In the genomic region with DNA sequence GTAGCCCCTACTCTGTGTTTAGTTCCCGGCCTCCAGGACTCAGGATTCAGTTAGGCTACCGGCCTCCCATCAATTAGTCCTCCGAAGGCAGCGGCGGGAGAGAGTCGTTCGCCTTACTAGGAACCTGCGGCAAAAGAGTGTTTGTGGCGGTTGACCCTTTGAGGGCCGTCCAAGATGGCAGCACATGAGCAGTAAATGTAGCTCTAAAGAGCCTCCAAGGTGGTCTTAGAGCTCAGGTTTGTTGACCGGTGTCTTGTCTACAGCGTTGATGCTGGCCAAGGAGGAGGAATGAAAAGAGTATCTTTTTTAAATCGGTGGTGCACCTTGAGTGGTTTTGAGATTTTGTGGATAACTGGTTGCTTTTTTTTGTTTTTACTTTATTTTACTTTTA, we compare ENCODE assay signal across 8 mouse cellular contexts. TPM values are rescaled to one million over a fixed set of nuclear protein-coding genes. Genes with fewer than 3 reads are reported as not detected.
A peak's percentile ranks its signal among the peaks of the same experiment; 100 is the strongest.
DNase-seq lines count a peak whose midpoint lies in the region; ATAC-seq and TF ChIP-seq lines count a peak whose summit lies in the region.

No protein-coding gene starts in this region.

- H3ac ChIP-seq in myocyte (ENCODE audit: control insufficient read depth, insufficient read length) = peak overlapping the region; percentile 5

- peak overlapping the region; percentile 73 for H3K4me3 ChIP-seq in left cerebral cortex, adult 2 months
- H3K4me3 ChIP-seq in embryonic fibroblast, embryonic 13.5 days (ENCODE audit: insufficient read depth, low read length) = peak overlapping the region; percentile 36
- H3K4me3 ChIP-seq in intestine, postnatal 0 days (ENCODE audit: low read depth, low read length) = peak overlapping the region; percentile 58
- peak overlapping the region; percentile 23 for H3K4me3 ChIP-seq in myocyte

- H3K9me3 ChIP-seq in intestine, postnatal 0 days (ENCODE audit: control insufficient read depth) = no peaks in the 10 kb centered on the region

- 19% methylated on average over 13 of the region's 13 CpGs for WGBS in intestine, postnatal 0 days

- no peaks in the 10 kb centered on the region for H3K36me3 ChIP-seq in intestine, postnatal 0 days (ENCODE audit: control insufficient read depth, insufficient read depth)
- no peaks in the 10 kb centered on the region for H3K36me3 ChIP-seq in myocyte (ENCODE audit: control insufficient read depth, insufficient read depth)

- TF ChIP-seq POLR2A in embryonic fibroblast, embryonic 13.5 days (IDR thresholded peaks at IDR 0.05; ENCODE audit: low read depth, low read length) = peak; percentile 51; the same call in 1 of the 2 replicates
- TF ChIP-seq POLR2A in myocyte (IDR thresholded peaks at IDR 0.05; ENCODE audit: insufficient read length, low read depth) = no peak

- peak; percentile 12; the same call in 1 of the 2 replicates for ATAC-seq in intestine, postnatal 0 days

- no peaks in the 10 kb centered on the region for H3K4me1 ChIP-seq in embryonic fibroblast, embryonic 13.5 days (ENCODE audit: control insufficient read depth, insufficient read depth, low read length)
- H3K4me1 ChIP-seq in intestine, postnatal 0 days (replicated peaks; ENCODE audit: control insufficient read depth, insufficient read depth, low read length) = no peaks in the 10 kb centered on the region

- H3K79me2 ChIP-seq in myocyte (ENCODE audit: control insufficient read depth, insufficient read depth) = no peaks in the 10 kb centered on the region

- H3K4me2 ChIP-seq in intestine, postnatal 0 days (replicated peaks; ENCODE audit: low read depth) = peak overlapping the region; percentile 72
- peak overlapping the region; percentile 71 for H3K4me2 ChIP-seq in myocyte (ENCODE audit: low read depth)

- H3K27ac ChIP-seq in left cerebral cortex, adult 2 months = peak overlapping the region; percentile 98
- no peak overlapping the region for H3K27ac ChIP-seq in embryonic fibroblast, embryonic 13.5 days (ENCODE audit: insufficient read depth, low read length)
- no peak overlapping the region for H3K27ac ChIP-seq in intestine, postnatal 0 days (ENCODE audit: low read depth, low read length)

- no peak for TF ChIP-seq CTCF in left cerebral cortex, adult 2 months (IDR thresholded peaks at IDR 0.05)
- TF ChIP-seq CTCF in embryonic fibroblast, embryonic 13.5 days (IDR thresholded peaks at IDR 0.05; ENCODE audit: borderline replicate concordance, insufficient read depth, low read length) = no peak
- no peak for TF ChIP-seq CTCF in intestine, postnatal 0 days (IDR thresholded peaks at IDR 0.05; ENCODE audit: low read depth)

- peak overlapping the region; percentile 52; the same call in 1 of the 2 replicates for H3K9ac ChIP-seq in intestine, postnatal 0 days (ENCODE audit: low read depth, low read length)

- H3K27me3 ChIP-seq in intestine, postnatal 0 days (replicated peaks; ENCODE audit: control insufficient read depth, insufficient read depth, low read length) = no peaks in the 10 kb centered on the region
- no peaks in the 10 kb centered on the region for H3K27me3 ChIP-seq in myocyte (ENCODE audit: control insufficient read depth, insufficient read depth, insufficient read length)

- no peak for DNase-seq in left cerebral cortex, adult 2 months (ENCODE audit: extremely low spot score in 1 of 2, low spot score in 2 of 2)
- no peak for DNase-seq in left cerebral cortex, postnatal 10 days (ENCODE audit: extremely low spot score in 1 of 2, low spot score in 2 of 2)
- DNase-seq in ovary, postnatal 36 days (ENCODE audit: low spot score) = no peak
- DNase-seq in spleen, postnatal 4 days (ENCODE audit: low spot score in 2 of 2) = no peak
- DNase-seq in adrenal gland, postnatal 25 days = no peak

- intact Hi-C loops in left cerebral cortex, adult 2 months (cut with DNase I) = loop anchor here (2.0 to 5.0 kb wide), 6 partner anchors 47 to 197 kb away; a partner anchor contains a TSS
- intact Hi-C loops in left cerebral cortex, postnatal 10 days (cut with DNase I) = no loop called here

TF ChIP-seq in myocyte, 11 proteins besides CTCF, POLR2A, EP300 and RAD21:
- TF ChIP-seq MYOG (IDR thresholded peaks at IDR 0.05; ENCODE audit: control insufficient read depth in 1 of 3, insufficient read depth in 1 of 3, insufficient read length in 2 of 3, low read depth in 2 of 3) = no peak
- TF ChIP-seq CEBPB (IDR thresholded peaks at IDR 0.05; ENCODE audit: insufficient read depth, poor library complexity, severe bottlenecking) = no peak
- no peak for TF ChIP-seq E2F4 (IDR thresholded peaks at IDR 0.05; ENCODE audit: insufficient read depth)
- no peak for TF ChIP-seq USF1 (IDR thresholded peaks at IDR 0.05; ENCODE audit: low read depth)
- no peak for TF ChIP-seq TCF3 (IDR thresholded peaks at IDR 0.05; ENCODE audit: insufficient read length, low read depth)
- TF ChIP-seq MYOD1 (IDR thresholded peaks at IDR 0.05; ENCODE audit: control insufficient read depth in 1 of 3, insufficient read length in 2 of 3, low read depth in 2 of 3) = no peak
- TF ChIP-seq TCF12 (IDR thresholded peaks at IDR 0.05; ENCODE audit: insufficient read depth, poor library complexity, severe bottlenecking) = no peak
- TF ChIP-seq SRF (IDR thresholded peaks at IDR 0.05; ENCODE audit: control insufficient read depth, insufficient read length, low read depth) = no peak
- no peak for TF ChIP-seq REST (IDR thresholded peaks at IDR 0.05; ENCODE audit: insufficient read depth, insufficient read length)
- TF ChIP-seq MAX (IDR thresholded peaks at IDR 0.05; ENCODE audit: low read depth) = no peak
- no peak for TF ChIP-seq POLR2AphosphoS2 (IDR thresholded peaks at IDR 0.05; ENCODE audit: insufficient read length, low read depth)
TF ChIP-seq in myocyte: peak in this region for 0.

RNA-seq across cellular contexts. Expression of a gene that starts 0.3 kb away (rescaled TPM):
- total RNA-seq in left cerebral cortex, adult 2 months (2021) = 10 to 100 TPM; 20.2 to 20.5 TPM
- 10 to 100 TPM; 11.1 to 14.9 TPM for total RNA-seq in left cerebral cortex, postnatal 10 days (2021)
- polyA plus RNA-seq in embryonic fibroblast, embryonic 13.5 days (2011; ENCODE audit: insufficient read length, low read depth, missing spikeins) = 1.8 and 2.8 TPM in 2 replicates
- polyA plus RNA-seq in intestine, postnatal 0 days (2015; fragmentation: Nextera tagmentation; extraction: Ambion mirVana) = 0.67 and 1.0 TPM in 2 replicates
- polyA plus RNA-seq in myocyte (2012; fragmentation: generic; extraction: Trizol) = 0.07 TPM
- 4.7 and 9.2 TPM in 2 replicates for total RNA-seq in adrenal gland, postnatal 25 days (2021)

RNA-seq across cellular contexts. Expression of a gene that starts 0.5 kb away (rescaled TPM):
- 10 to 100 TPM in 1 of 2 experiments, 1 to 10 TPM in 1; 9.7 to 12.5 TPM for total RNA-seq in left cerebral cortex, adult 2 months (2021)
- 10 to 100 TPM; 13.5 to 13.9 TPM for total RNA-seq in left cerebral cortex, postnatal 10 days (2021)
- polyA plus RNA-seq in embryonic fibroblast, embryonic 13.5 days (2011; ENCODE audit: insufficient read length, low read depth, missing spikeins) = 1.3 and 3.4 TPM in 2 replicates
- polyA plus RNA-seq in intestine, postnatal 0 days (2015; fragmentation: Nextera tagmentation; extraction: Ambion mirVana) = 0.97 and 1.0 TPM in 2 replicates
- 0.02 TPM for polyA plus RNA-seq in myocyte (2012; fragmentation: generic; extraction: Trizol)
- total RNA-seq in adrenal gland, postnatal 25 days (2021) = 1.1 and 4.0 TPM in 2 replicates

RNA-seq across cellular contexts. Expression of a gene that starts 31.1 kb away (rescaled TPM):
- total RNA-seq in left cerebral cortex, adult 2 months (2021) = 1 to 10 TPM; 2.8 to 2.9 TPM
- total RNA-seq in left cerebral cortex, postnatal 10 days (2021) = 1 to 10 TPM; 1.6 to 1.8 TPM
- 0.37 TPM in 1 of 2 replicates, not detected in the other for polyA plus RNA-seq in embryonic fibroblast, embryonic 13.5 days (2011; ENCODE audit: insufficient read length, low read depth, missing spikeins)
- polyA plus RNA-seq in intestine, postnatal 0 days (2015; fragmentation: Nextera tagmentation; extraction: Ambion mirVana) = 0.07 TPM in 1 of 2 replicates, not detected in the other
- polyA plus RNA-seq in myocyte (2012; fragmentation: generic; extraction: Trizol) = not detected
- total RNA-seq in adrenal gland, postnatal 25 days (2021) = 0.38 and 0.49 TPM in 2 replicates

RNA-seq across cellular contexts. Expression of a gene that starts 48.0 kb away (rescaled TPM):
- 10 to 100 TPM; 75.5 to 85.2 TPM for total RNA-seq in left cerebral cortex, adult 2 months (2021)
- total RNA-seq in left cerebral cortex, postnatal 10 days (2021) = 10 to 100 TPM; 95.6 to 98.8 TPM
- 158 and 166 TPM in 2 replicates for polyA plus RNA-seq in embryonic fibroblast, embryonic 13.5 days (2011; ENCODE audit: insufficient read length, low read depth, missing spikeins)
- polyA plus RNA-seq in intestine, postnatal 0 days (2015; fragmentation: Nextera tagmentation; extraction: Ambion mirVana) = 367 and 375 TPM in 2 replicates
- 100.0 TPM for polyA plus RNA-seq in myocyte (2012; fragmentation: generic; extraction: Trizol)
- total RNA-seq in adrenal gland, postnatal 25 days (2021) = 102 and 110 TPM in 2 replicates

Comparison
In these comparisons a context has a peak if more than half of its experiments do, and no peak if none do; other contexts are left out.
1. H3K4me3 ChIP-seq: peak in every context shown above with its lines; median percentile 73 in left cerebral cortex, adult 2 months; 58 in intestine, postnatal 0 days; 36 in embryonic fibroblast, embryonic 13.5 days; 23 in myocyte.